Mouse (Mus musculus) lung, adult 2 months (tissue): Measurements from ENCODE around the gene Ppp6r2. TPM values are rescaled to one million over a fixed set of nuclear protein-coding genes. Genes with fewer than 3 reads are reported as not detected.

Experiments used
- DNase-seq: peaks from one replicate; pipeline ENCODE4 v3.0.0; 2022
- H3K4me1 ChIP-seq: fragments of 200-500 bp; 2 replicates; pipeline ENCODE4 v1.6.1; 2011; ENCODE audit warnings: low read length; ENCODE audit not compliant: control insufficient read depth, insufficient read depth
- H3K4me3 ChIP-seq: fragments of 200-500 bp; replicated peaks from 2 replicates; pipeline ENCODE3; 2011; ENCODE audit warnings: low read depth, mild to moderate bottlenecking, control low read depth, low read length; ENCODE audit errors: extremely low read depth
- CTCF ChIP-seq: fragments of 200-500 bp; IDR thresholded peaks from 2 replicates; pipeline ENCODE4 v1.5.1; 2011; ENCODE audit warnings: mild to moderate bottlenecking, low read length, control low read depth; ENCODE audit not compliant: insufficient read depth
- POLR2A ChIP-seq: fragments of 200-500 bp; IDR thresholded peaks from 2 replicates; pipeline ENCODE4 v1.6.1; 2011; ENCODE audit warnings: low read depth, mild to moderate bottlenecking, control low read depth, low read length, borderline replicate concordance; ENCODE audit errors: extremely low read depth
- WGBS: fragments of 180-500 bp; shearing (Covaris S2); methylation state at CpG from one replicate; pipeline ENCODE4 v1.1.7; 2018; 5-methylcytosine and 5-hydroxymethylcytosine counted together
- polyA plus RNA-seq: library from polyadenylated mRNA; depleted of rRNA; stranded (reverse); fragments of >200 nt; gene quantifications from 2 replicates; pipeline ENCODE4 v1.2.3, GENCODE M21; 2012

The Ppp6r2 gene
- polyA plus RNA-seq, 1 experiment = 153 TPM

- no peaks in the 10 kb centered on the region; the same call in 1 of the 2 replicates for H3K4me1 ChIP-seq
- H3K4me3 ChIP-seq = peak overlapping the region; percentile 63
- 5% methylated on average over 22 of the region's 22 CpGs for WGBS
- DNase-seq = peak; percentile 89
- peak; percentile 35; the same call in 1 of the 2 replicates for TF ChIP-seq CTCF
- no peak for TF ChIP-seq POLR2A
Observed at GRCm38 (mm10) chr15:89209886-89210761, 1.2 kb upstream of the Ppp6r2 start.

GRCm38 (mm10) chr15:89211716-89212461 lies 536 bp downstream of the Ppp6r2 start:
- H3K4me1 ChIP-seq = no peaks in the 10 kb centered on the region; the same call in 1 of the 2 replicates
- TF ChIP-seq POLR2A (no peak), CTCF (no peak)

GRCm38 (mm10) chr15:89212495-89212894 lies 1.1 kb downstream of the Ppp6r2 start:
- no peak for DNase-seq
- no peak overlapping the region for H3K4me3 ChIP-seq
- H3K4me1 ChIP-seq = no peaks in the 10 kb centered on the region; the same call in 1 of the 2 replicates
- no peak for TF ChIP-seq CTCF
- no peak for TF ChIP-seq POLR2A
- WGBS = 69% methylated on average over 6 of the region's 6 CpGs

More at GRCm38 (mm10) chr15:89211716-89212461, 536 bp downstream of the Ppp6r2 start:
- peak overlapping the region; percentile 82 for H3K4me3 ChIP-seq
- no peak for DNase-seq
- 3% methylated on average over 35 of the region's 35 CpGs for WGBS

GRCm38 (mm10) chr15:89213517-89213916 lies 2.2 kb downstream of the Ppp6r2 start:
- Histone ChIP-seq H3K4me1 (no peaks in the 10 kb centered on the region; the same call in 1 of the 2 replicates), H3K4me3 (no peak overlapping the region)
- no peak for DNase-seq
- WGBS = 69% methylated on average over 3 of the region's 3 CpGs
- TF ChIP-seq CTCF (no peak), POLR2A (no peak)

- WGBS = 94% methylated on average over 3 of the region's 3 CpGs
- Histone ChIP-seq H3K4me3 (no peak overlapping the region), H3K4me1 (no peaks in the 10 kb centered on the region; the same call in 1 of the 2 replicates)
- TF ChIP-seq POLR2A (no peak), CTCF (no peak)
- DNase-seq = no peak
Observed at GRCm38 (mm10) chr15:89214953-89215352, 3.6 kb downstream of the Ppp6r2 start.

- Histone ChIP-seq H3K4me3 (no peak overlapping the region), H3K4me1 (no peaks in the 10 kb centered on the region; the same call in 1 of the 2 replicates)
- WGBS = 65% methylated on average over 2 of the region's 2 CpGs
- TF ChIP-seq POLR2A = no peak
- no peak for TF ChIP-seq CTCF
- DNase-seq = no peak
Observed at GRCm38 (mm10) chr15:89215611-89216233, 4.4 kb downstream of the Ppp6r2 start.

- no peak overlapping the region for H3K4me3 ChIP-seq
- H3K4me1 ChIP-seq = no peaks in the 10 kb centered on the region
- 33% methylated on average over 2 of the region's 2 CpGs for WGBS
- DNase-seq = no peak
- 0 out of 2 replicates have a peak, but pooled peaks have one; percentile 17 for TF ChIP-seq CTCF
- TF ChIP-seq POLR2A = no peak
Observed at GRCm38 (mm10) chr15:89233586-89233985, 22.2 kb downstream of the Ppp6r2 start.

GRCm38 (mm10) chr15:89234052-89234451 lies 22.7 kb downstream of the Ppp6r2 start:
- WGBS = 90% methylated on average over 4 of the region's 4 CpGs
- Histone ChIP-seq H3K4me1 (no peaks in the 10 kb centered on the region), H3K4me3 (no peak overlapping the region)
- TF ChIP-seq CTCF (no peak), POLR2A (no peak)
- no peak for DNase-seq
